Mouse (Mus musculus): ENCODE data around the gene Calu.

DNA sequence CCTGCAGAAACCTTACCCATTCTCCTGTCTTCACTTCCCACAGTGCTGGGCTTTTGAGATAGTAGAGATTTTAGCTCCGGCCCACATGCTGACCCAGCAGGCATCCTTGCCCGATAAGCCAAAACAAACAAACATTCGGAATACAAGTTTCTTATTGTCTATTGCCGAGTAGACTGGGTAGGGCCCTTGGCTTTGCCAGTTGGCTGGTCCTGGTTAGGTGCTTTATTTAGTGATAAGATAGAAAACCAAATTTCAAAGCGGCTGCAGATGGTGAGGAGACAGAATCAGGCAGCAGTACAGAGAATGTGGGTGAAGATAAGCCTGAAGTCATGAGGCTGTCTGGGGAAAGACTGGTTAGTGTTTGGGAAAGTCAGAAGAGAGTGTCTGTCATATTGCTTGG is 4.9 kb downstream of the Calu start:
- TF ChIP-seq ETS1 (conservative IDR thresholded peaks at IDR 0.05; ENCODE audit: low read depth, low read length): no peak
- no peak for TF ChIP-seq CTCF (conservative IDR thresholded peaks at IDR 0.05 in 1 of 2, IDR thresholded peaks at IDR 0.05 in 1 of 2; ENCODE audit: low read depth in 2 of 2, low read length in 2 of 2)
- no peak for TF ChIP-seq SIN3A (IDR thresholded peaks at IDR 0.05; ENCODE audit: low read length)
- TF ChIP-seq POLR2A (IDR thresholded peaks at IDR 0.05; ENCODE audit: low read depth, low read length): no peak
- no peak for TF ChIP-seq KAT2A (IDR thresholded peaks at IDR 0.05; ENCODE audit: insufficient replicate concordance, low read length)
- no peak for TF ChIP-seq CHD1 (IDR thresholded peaks at IDR 0.05; ENCODE audit: low read depth, low read length)
- no peak for TF ChIP-seq TCF12 (IDR thresholded peaks at IDR 0.05; ENCODE audit: low read depth, low read length)
- TF ChIP-seq NRF1 (IDR thresholded peaks at IDR 0.05; ENCODE audit: low read depth, low read length): no peak
- TF ChIP-seq TBP (conservative IDR thresholded peaks at IDR 0.05; ENCODE audit: low read depth, low read length): no peak
- TF ChIP-seq HCFC1 (IDR thresholded peaks at IDR 0.05; ENCODE audit: low read depth, low read length): no peak
- TF ChIP-seq CHD2 (IDR thresholded peaks at IDR 0.05; ENCODE audit: low read length): no peak
